Mouse (Mus musculus) neural tube, embryonic 12.5 days (tissue): ENCODE results near the gene 1700042G07Rik. TPM values are rescaled to one million over a fixed set of nuclear protein-coding genes. Genes with fewer than 3 reads are reported as not detected.
A peak's percentile ranks its signal among the peaks of the same experiment; 100 is the strongest.

Experiments used
- ATAC-seq: fragments of 200-750 bp; cut with Nextera tagmentation; 2 replicates; pipeline ENCODE4 v1.8.0; 2017; ENCODE audit warnings: low read depth, mild to moderate bottlenecking, moderate TSS enrichment, moderate library complexity; ENCODE audit not compliant: low FRiP score
- H3K27ac ChIP-seq: fragments of 300-500 bp; sonication (generic); 2 replicates; pipeline ENCODE4 v1.5.1; 2016
- H3K27me3 ChIP-seq: fragments of 300-500 bp; sonication (generic); replicated peaks from 2 replicates; pipeline ENCODE4 v1.6.1; 2016; ENCODE audit warnings: mild to moderate bottlenecking
- H3K36me3 ChIP-seq: fragments of 300-500 bp; sonication (generic); 2 replicates; pipeline ENCODE4 v1.6.1; 2016; ENCODE audit warnings: mild to moderate bottlenecking
- H3K4me1 ChIP-seq: fragments of 300-500 bp; sonication (generic); 2 replicates; pipeline ENCODE4 v1.6.1; 2016
- H3K4me2 ChIP-seq: fragments of 300-500 bp; sonication (generic); replicated peaks from 2 replicates; pipeline ENCODE4 v1.6.1; 2016; ENCODE audit warnings: mild to moderate bottlenecking
- H3K4me3 ChIP-seq: fragments of 300-500 bp; sonication (generic); 2 replicates; pipeline ENCODE4 v1.5.1; 2016
- H3K9ac ChIP-seq: fragments of 300-500 bp; sonication (generic); 2 replicates; pipeline ENCODE4 v1.6.1; 2016; ENCODE audit warnings: mild to moderate bottlenecking
- H3K9me3 ChIP-seq: fragments of 300-500 bp; sonication (generic); 2 replicates; pipeline ENCODE4 v1.6.1; 2016; ENCODE audit warnings: mild to moderate bottlenecking
- WGBS: fragments of 180-500 bp; shearing (Covaris S2); methylation state at CpG from one replicate; pipeline ENCODE4 v1.1.7; 2016; 5-methylcytosine and 5-hydroxymethylcytosine counted together
- polyA plus RNA-seq: library from polyadenylated mRNA; unstranded; fragments of >200 nt; fragmentation: Nextera tagmentation; extraction: Ambion mirVana; gene quantifications from 2 replicates; pipeline ENCODE4 v1.2.1, GENCODE M21; 2016

1700042G07Rik gene
- polyA plus RNA-seq, 1 experiment from 2014 or later, result not detected

DNA sequence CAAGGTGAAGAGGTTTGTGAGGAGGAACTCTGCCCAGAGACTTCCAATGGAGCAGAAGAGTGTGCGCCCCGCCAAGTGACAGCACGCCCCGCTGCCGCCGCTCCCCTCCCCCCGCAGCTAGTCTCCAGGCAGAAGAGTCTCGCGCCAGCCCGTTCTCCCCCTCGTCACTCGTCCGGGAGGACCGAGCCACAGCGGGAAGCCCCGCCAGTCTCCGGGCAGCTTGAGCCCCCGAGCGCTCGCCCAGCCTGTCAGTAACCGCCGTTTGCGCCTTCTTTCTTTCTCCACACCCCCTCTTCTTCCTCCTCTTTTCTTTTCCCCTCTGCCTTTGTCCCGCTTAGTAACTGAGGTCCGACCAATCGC is 47.6 kb downstream of the 1700042G07Rik start:
- under 1% methylated on average over 26 of the region's 26 CpGs for WGBS
- H3K9ac ChIP-seq, result peak overlapping the region; percentile 86
- peak overlapping the region; percentile 99 for H3K27ac ChIP-seq
- no peak for ATAC-seq
- H3K27me3 ChIP-seq, result no peaks in the 10 kb centered on the region
- H3K4me2 ChIP-seq, result peak overlapping the region; percentile 74
- H3K4me3 ChIP-seq, result peak overlapping the region; percentile 65
- H3K4me1 ChIP-seq, result peaks cover 7% of the 10 kb centered on the region
- no peaks in the 10 kb centered on the region for H3K36me3 ChIP-seq
- H3K9me3 ChIP-seq, result no peaks in the 10 kb centered on the region

GRCm38 (mm10) chr4:116221140-116221851 is 48.1 kb downstream of the 1700042G07Rik start, which contains the start of gene Pik3r3:
Pik3r3 (plus strand) TSS chr4:116221618.
- Histone ChIP-seq H3K27ac (peak within 1 kb of the TSS; percentile 99), H3K36me3 (no peaks in the 10 kb centered on the region), H3K27me3 (no peaks in the 10 kb centered on the region), H3K9ac (peak within 1 kb of the TSS; percentile 94), H3K4me2 (peak within 1 kb of the TSS; percentile 74), H3K4me3 (peak within 1 kb of the TSS; percentile 65), H3K4me1 (peaks cover 7% of the 10 kb centered on the region), H3K9me3 (no peaks in the 10 kb centered on the region)
- ATAC-seq, result peak; percentile 99
- WGBS, result under 1% methylated on average over 52 of the region's 53 CpGs

DNA sequence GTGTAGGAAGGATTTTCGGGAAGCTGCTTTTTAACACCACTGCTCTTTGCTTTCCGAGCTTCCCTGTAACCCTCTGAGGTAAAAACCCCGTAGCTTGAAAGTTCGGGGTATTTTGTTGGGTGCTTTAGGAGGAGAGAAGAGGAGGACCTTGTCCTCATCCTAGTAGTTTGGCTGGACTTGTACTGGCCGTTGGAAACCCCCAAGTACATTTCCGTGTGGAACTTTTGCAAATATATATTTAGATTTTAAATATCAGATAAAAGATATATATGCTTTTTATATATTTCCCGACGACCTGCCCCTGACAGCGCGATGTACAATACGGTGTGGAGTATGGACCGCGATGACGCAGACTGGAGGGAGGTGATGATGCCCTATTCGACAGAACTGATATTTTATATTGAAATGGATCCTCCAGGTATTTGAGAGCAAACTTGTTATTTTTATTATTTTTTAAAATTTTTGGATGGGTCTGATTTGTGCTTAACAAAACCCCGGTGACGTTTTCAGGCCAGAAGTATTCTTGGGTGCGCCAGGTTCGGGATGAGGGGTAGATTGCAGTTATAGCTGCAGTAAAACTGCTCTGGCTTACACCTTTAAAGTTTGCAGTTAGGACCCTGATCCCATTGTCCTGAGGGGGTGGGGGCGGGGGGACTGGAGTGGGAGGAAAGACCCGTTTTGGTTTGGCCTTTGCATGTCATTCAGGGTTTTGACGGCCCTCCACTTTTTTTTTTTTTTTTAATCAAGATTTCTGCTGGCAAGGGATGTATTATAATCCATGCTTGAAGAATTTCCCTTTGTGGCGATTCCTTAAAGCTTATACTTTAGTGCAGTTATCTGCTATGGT is 49.0 kb downstream of the 1700042G07Rik start:
- H3K9me3 ChIP-seq, result no peaks in the 10 kb centered on the region
- ATAC-seq, result no peak
- WGBS, result under 1% methylated on average over 23 of the region's 23 CpGs
- peak overlapping the region; percentile 98 for H3K27ac ChIP-seq
- H3K4me1 ChIP-seq, result peaks cover 7% of the 10 kb centered on the region
- peak overlapping the region; percentile 74 for H3K4me2 ChIP-seq
- H3K36me3 ChIP-seq, result no peaks in the 10 kb centered on the region
- H3K4me3 ChIP-seq, result peak overlapping the region; percentile 65
- H3K27me3 ChIP-seq, result no peaks in the 10 kb centered on the region
- peak overlapping the region; percentile 94 for H3K9ac ChIP-seq

DNA sequence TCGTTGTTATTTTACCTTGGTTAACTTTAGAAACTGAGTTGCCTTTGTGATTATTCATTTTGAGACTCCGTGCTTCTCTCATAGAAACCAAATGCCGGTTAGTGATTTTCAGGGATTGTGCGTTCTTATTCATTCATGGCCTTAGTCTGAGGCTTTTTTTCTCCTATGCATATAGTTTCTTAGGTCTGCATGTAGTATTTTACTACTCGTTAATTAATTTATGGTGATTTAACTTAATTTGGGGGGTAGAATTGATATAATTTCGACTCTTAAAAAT is 49.6 kb downstream of the 1700042G07Rik start:
- H3K27ac ChIP-seq, result 0 out of 2 replicates have a peak overlapping the region, but pooled peaks have one; percentile 98
- H3K27me3 ChIP-seq, result no peaks in the 10 kb centered on the region
- no peak for ATAC-seq
- peak overlapping the region; percentile 74 for H3K4me2 ChIP-seq
- peak overlapping the region; percentile 65 for H3K4me3 ChIP-seq
- H3K36me3 ChIP-seq, result no peaks in the 10 kb centered on the region
- H3K9ac ChIP-seq, result peak overlapping the region; percentile 94
- no peaks in the 10 kb centered on the region for H3K9me3 ChIP-seq
- WGBS, result 3% methylated on average over 6 of the region's 6 CpGs
- peaks cover 7% of the 10 kb centered on the region for H3K4me1 ChIP-seq

Other genes starting within 250 kb of the 1700042G07Rik start
- gene Dmbx1, start 233.4 kb upstream of the 1700042G07Rik start, polyA plus RNA-seq, result 1.6 and 2.4 TPM in 2 replicates
- gene Faah, start 155.4 kb upstream of the 1700042G07Rik start, polyA plus RNA-seq, result 4.8 and 5.8 TPM in 2 replicates
- gene Nsun4, start 119.5 kb upstream of the 1700042G07Rik start, polyA plus RNA-seq, result 16.2 and 19.7 TPM in 2 replicates
- gene Uqcrh, start 98.3 kb upstream of the 1700042G07Rik start, polyA plus RNA-seq, result 378 and 393 TPM in 2 replicates
- 71.9 and 75.0 TPM in 2 replicates for gene Lrrc41, start 98.1 kb upstream of the 1700042G07Rik start, polyA plus RNA-seq
- gene Rad54l, start 49.7 kb upstream of the 1700042G07Rik start, polyA plus RNA-seq, result 26.9 and 29.4 TPM in 2 replicates
- 60.8 and 68.4 TPM in 2 replicates for gene Pomgnt1, start 49.5 kb upstream of the 1700042G07Rik start, polyA plus RNA-seq
- 1.6 and 1.7 TPM in 2 replicates for gene Lurap1, start 22.0 kb upstream of the 1700042G07Rik start, polyA plus RNA-seq
- 0.09 TPM in 1 of 2 replicates, not detected in the other for gene Tspan1, start 5.8 kb upstream of the 1700042G07Rik start, polyA plus RNA-seq
- gene Gm49337, start within 50 bp of the 1700042G07Rik start, polyA plus RNA-seq, result not detected in 2 replicates
- 84.6 and 92.7 TPM in 2 replicates for gene Pik3r3, start 48.2 kb downstream of the 1700042G07Rik start, polyA plus RNA-seq